Comparison of ENCODE assay signal across 16 mouse cellular contexts in genomic region chr1:131400844-131401243, GRCm38 (mm10).
"Had no signal": no experiment of that assay in that cellular context is flagged by ENCODE, and none has a peak within 500 bp of the region (broad histone marks: within the 10 kb centered on the region; RNA-seq: fewer than 3 reads in every experiment).

No protein-coding gene starts in this region.

- H3K27me3 ChIP-seq: limb, embryonic 12.5 days; liver, embryonic 13.5 days; lung, embryonic 15.5 days; megakaryocyte, embryonic 14.5 days; midbrain, embryonic 12.5 days; stomach, embryonic 15.5 days had no signal

- H3K4me2 ChIP-seq: limb, embryonic 12.5 days; liver, embryonic 13.5 days; lung, embryonic 15.5 days; midbrain, embryonic 12.5 days; stomach, embryonic 15.5 days had no signal

- DNase-seq: kidney, postnatal 10 days; kidney, postnatal 4 days; liver; liver, embryonic 13.5 days; liver, postnatal 0 days; lung, postnatal 14 days; right cerebral cortex, postnatal 14 days; thymus, adult 2 months; thymus, postnatal 25 days had no signal

- H3K4me3 ChIP-seq: layer of hippocampus, adult 2 months; limb, embryonic 12.5 days; liver, embryonic 13.5 days; lung, embryonic 15.5 days; megakaryocyte, embryonic 14.5 days; midbrain, embryonic 12.5 days; stomach, embryonic 15.5 days had no signal

- H3K9ac ChIP-seq: limb, embryonic 12.5 days; liver, embryonic 13.5 days; liver, postnatal 0 days; lung, embryonic 15.5 days; midbrain, embryonic 12.5 days; stomach, embryonic 15.5 days had no signal

- H3K4me1 ChIP-seq: liver, embryonic 13.5 days; lung, embryonic 15.5 days; midbrain, embryonic 12.5 days; stomach, embryonic 15.5 days had no signal

- H3K27ac ChIP-seq: layer of hippocampus, adult 2 months; limb, embryonic 12.5 days; liver, embryonic 13.5 days; lung, embryonic 15.5 days; macrophage; midbrain, embryonic 12.5 days; stomach, embryonic 15.5 days had no signal

- H3K36me3 ChIP-seq: limb, embryonic 12.5 days; liver, embryonic 13.5 days; lung, embryonic 15.5 days; midbrain, embryonic 12.5 days; stomach, embryonic 15.5 days had no signal

- ATAC-seq: liver, postnatal 0 days had no signal

- H3K9me3 ChIP-seq: limb, embryonic 12.5 days; liver, embryonic 13.5 days; lung, embryonic 15.5 days; megakaryocyte, embryonic 14.5 days; midbrain, embryonic 12.5 days; stomach, embryonic 15.5 days had no signal
